Mouse (Mus musculus) skeletal muscle tissue, adult 2 months (tissue): ENCODE measurements around the gene Abhd12b.

Experiments
- DNase-seq: peaks from one replicate; pipeline ENCODE4 v3.0.0-alpha.2; 2012; ENCODE audit warnings: low read depth, low spot score

The Abhd12b gene

GRCm38 (mm10) chr12:70204433-70204832 lies 50.5 kb downstream of the Abhd12b start:
- no peak for DNase-seq

DNA sequence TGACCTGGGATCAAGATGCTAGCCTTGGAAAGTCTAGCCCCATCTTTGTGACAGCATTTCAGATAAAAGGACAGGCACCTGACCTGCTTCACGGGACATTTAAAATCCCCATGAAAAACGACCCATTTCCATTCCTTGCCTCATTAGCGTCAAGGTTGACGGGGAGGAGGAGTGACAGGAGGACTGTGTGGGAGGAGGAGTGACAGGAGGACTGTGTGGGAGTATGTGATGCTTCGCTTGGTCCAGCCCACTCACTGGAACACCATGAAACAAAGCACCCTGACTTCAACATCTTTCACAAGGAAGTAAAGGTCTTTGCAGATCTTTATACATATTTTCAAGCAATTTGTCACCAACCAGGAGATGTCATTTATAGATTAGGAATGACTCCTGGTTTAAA lies 54.3 kb downstream of the Abhd12b start:
- DNase-seq: no peak

DNA sequence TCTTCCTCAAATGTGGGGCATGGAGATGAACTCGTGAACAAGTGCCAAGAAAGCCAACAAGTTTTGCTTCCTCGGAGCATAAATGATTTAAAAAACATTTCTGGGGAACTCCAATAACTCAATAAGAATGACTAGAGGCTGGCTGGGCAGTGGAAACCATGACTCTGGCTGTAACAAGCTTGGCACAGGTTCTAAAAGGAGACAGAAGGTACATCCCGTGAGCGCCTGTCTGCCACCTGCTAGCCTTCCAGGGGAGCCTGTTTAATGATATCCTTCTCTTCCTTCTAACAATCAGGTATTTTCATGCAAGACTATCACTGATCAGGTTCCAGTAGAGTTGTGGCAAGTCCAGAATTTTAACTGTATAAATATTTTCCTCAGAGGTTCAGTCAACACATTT lies 58.6 kb downstream of the Abhd12b start:
- no peak for DNase-seq

- no peak for DNase-seq
Measured at GRCm38 (mm10) chr12:70213601-70214000, 59.7 kb downstream of the Abhd12b start.

- DNase-seq: no peak
Measured at GRCm38 (mm10) chr12:70214281-70214680, 60.3 kb downstream of the Abhd12b start.

- no peak for DNase-seq
Measured at GRCm38 (mm10) chr12:70216229-70216800, 62.4 kb downstream of the Abhd12b start.

DNA sequence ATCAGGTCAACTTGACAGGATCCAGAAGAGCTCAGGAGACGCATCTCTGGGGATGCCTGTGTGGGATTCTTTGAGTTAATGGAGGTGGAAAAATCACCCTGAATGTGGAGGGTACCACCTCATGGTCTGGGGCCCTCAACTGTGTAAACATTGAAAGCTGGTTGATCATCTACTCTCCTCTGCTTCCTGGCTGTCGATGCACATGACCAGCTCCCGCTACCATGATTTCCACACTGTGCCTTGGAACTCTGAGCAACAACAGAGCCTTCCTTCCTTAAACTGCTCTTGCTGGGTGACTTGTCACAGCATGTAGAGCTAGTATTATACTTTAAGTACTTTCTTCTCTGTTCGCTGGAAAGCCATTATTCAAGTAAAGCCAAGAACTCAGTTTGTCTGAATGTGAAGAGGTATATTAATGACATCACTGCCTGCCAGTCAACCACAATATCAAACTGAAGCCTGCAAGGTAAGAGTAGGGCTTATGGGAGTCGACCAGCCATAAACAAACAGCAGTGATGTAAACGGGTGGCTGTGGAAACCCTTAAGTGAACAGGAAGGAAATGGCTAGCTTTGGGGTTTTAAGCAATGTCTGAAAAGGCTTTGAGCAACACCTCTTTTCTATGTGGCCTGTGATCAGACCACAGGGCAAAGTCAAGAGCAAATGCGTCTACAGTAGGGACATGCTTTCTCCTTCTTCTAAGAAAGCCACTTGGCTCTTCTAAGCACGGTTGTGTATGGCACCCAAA lies 65.0 kb downstream of the Abhd12b start:
- no peak for DNase-seq

DNA sequence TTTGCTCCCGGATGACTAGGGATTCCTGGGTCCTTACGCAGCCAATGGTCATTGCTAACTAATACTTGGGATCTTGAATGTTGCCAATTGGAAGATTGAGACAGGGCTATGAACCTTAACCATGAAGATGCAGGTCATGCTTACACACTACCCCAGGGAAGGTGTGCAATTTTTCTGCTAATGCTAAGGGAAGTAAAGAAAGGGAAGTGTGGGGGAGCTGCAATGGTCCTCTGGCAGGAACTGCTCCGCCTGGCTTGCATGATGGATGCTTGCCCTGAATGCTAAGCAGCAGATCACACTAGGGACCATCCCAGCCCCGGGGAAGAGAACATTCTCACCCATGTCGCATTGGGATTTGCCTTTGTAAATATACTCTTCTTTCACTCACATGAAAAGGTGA lies 67.5 kb downstream of the Abhd12b start:
- no peak for DNase-seq

GRCm38 (mm10) chr12:70223331-70223730 lies 69.4 kb downstream of the Abhd12b start:
- no peak for DNase-seq

GRCm38 (mm10) chr12:70226655-70227054 lies 72.7 kb downstream of the Abhd12b start:
- DNase-seq: no peak

DNA sequence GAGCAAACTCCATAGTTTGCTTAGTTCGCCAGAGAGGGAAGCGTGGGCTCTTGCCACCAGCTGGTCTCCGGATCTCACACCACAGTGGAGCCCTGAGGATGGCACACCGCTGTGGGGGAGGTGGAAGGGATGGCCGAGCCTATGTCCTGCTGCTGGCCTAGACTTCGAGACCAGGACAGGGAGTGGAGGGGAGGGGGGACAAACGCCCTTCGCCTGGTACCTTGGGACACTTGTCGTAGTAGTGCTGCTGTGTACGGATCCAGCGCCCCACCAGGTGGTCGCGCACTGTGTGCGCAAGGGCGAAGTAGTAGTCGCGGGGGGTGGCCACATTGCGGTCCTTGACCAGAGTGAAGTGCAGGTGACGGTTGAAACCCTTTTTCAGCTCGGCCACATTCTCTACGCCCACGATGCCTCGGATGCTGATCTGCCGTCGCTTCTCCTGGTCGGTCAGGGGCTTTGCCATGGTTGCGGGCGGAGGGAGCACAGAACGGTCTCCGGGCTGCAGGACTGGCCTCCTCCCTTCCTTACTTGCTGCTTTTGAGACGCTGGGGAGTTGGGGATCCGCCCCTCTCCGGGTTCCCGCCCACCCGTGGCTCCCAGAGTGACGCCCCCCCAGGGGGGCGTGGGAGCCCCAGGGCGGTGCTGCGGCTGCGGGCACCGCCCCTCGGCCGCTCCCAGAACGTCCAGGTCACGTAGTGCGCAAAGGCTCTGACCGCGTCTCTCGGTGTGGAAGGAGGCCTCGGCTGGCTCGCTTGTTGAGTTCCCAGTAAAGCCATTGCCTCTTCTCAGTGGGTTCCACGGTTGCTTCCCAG lies 73.4 kb downstream of the Abhd12b start:
- DNase-seq: peak; percentile 76

DNA sequence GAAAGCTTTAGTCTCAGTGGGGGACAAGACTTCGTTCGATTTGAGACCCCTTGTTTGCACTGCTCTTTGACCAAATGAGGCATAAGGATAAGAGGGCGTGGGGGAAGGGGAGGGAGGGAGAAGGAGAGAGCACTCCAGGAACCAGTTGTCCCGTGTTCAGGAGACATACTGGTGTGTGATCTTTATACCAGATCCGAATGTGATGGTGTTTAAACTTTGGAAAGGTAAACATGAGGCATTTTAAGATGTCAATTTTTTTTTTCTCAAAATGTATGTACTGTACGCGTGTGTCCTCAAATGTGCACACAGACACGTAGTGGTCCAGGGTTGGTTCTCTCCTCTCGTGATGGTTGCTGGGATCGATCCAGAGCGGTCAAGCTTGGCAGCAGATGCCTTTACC lies 74.2 kb downstream of the Abhd12b start:
- DNase-seq: no peak

GRCm38 (mm10) chr12:70231294-70231693 lies 77.4 kb downstream of the Abhd12b start, which contains the start of gene Pygl:
Gene Pygl (minus strand): TSS chr12:70231488.
- no peak for DNase-seq

- DNase-seq: no peak
Measured at GRCm38 (mm10) chr12:70232020-70232544, 78.1 kb downstream of the Abhd12b start.
